Mouse (Mus musculus) brain, embryonic 14.5 days (tissue): ENCODE data around the gene Zkscan4.
A peak's percentile ranks its signal among the peaks of the same experiment; 100 is the strongest.
"Not testable (repeated sequence)": the region's sequence is repeated elsewhere in the genome, so short reads cannot be mapped to it uniquely, and the experiment has no call there.

ENCODE experiments used
- CTCF ChIP-seq: fragments of 200-500 bp; IDR thresholded peaks from 2 replicates; pipeline ENCODE4 v1.5.1; 2012; ENCODE audit warnings: inconsistent platforms, mild to moderate bottlenecking, moderate library complexity, borderline replicate concordance; ENCODE audit not compliant: insufficient read depth, insufficient read length; ENCODE audit errors: extremely low read depth
- POLR2A ChIP-seq: fragments of 200-500 bp; IDR thresholded peaks from 2 replicates; pipeline ENCODE4 v1.6.1; 2012; ENCODE audit warnings: mild to moderate bottlenecking, inconsistent platforms, borderline replicate concordance; ENCODE audit not compliant: poor library complexity, insufficient read depth, insufficient read length, severe bottlenecking; ENCODE audit errors: extremely low read depth

GRCm38 (mm10) chr13:21478759-21479670, at the start of gene Zkscan4, which contains the start of gene Gm10065:
- TF ChIP-seq POLR2A: peak; percentile 5; the same call in 1 of the 2 replicates
- not testable (repeated sequence) for TF ChIP-seq CTCF
